Mouse (Mus musculus) CD4-positive, CD25-positive, alpha-beta regulatory T cell, adult 9 weeks (primary cell): ENCODE results near the gene Atp1b4. TPM values are rescaled to one million over a fixed set of nuclear protein-coding genes. Genes with fewer than 3 reads are reported as not detected.

Experiments
- polyA plus RNA-seq: library from polyadenylated mRNA; unstranded; fragments of 100-300 nt; shearing (Covaris generic); gene quantifications from one replicate; pipeline ENCODE4 v1.2.1, GENCODE M21; 2017

Gene Atp1b4
- polyA plus RNA-seq: not detected

DNA sequence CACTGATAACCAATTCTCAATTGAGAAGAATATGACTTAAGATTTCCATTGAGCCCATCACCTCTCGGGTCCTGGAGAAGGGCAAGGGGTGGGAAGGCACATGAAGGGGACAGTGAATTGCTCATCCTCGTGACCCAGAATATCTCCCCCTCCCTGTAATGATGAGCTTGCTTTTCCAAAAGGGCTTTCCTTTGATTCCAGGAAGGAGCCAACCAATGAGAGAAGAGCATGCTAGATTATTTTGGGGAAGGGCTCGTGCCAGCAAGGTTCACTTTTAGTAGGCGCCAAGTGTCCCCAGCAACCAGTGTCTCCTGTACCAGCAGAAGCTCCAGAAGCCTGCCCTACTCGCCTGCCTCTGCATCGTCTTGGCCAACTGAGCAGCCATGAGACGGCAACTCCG is at the start of gene Atp1b4:
Atp1b4 (plus strand) TSS at position 301 of the 400 bp plus-strand sequence.

Other genes with a start within 250 kb of the Atp1b4 start
- not detected for gene Rhox10, start 249.7 kb upstream of the Atp1b4 start, polyA plus RNA-seq
- not detected for gene Rhox11, start 231.0 kb upstream of the Atp1b4 start, polyA plus RNA-seq
- gene Rhox12, start 205.3 kb upstream of the Atp1b4 start, polyA plus RNA-seq: not detected
- not detected for gene Rhox13, start 195.0 kb upstream of the Atp1b4 start, polyA plus RNA-seq
- gene Zbtb33, start 126.4 kb upstream of the Atp1b4 start, polyA plus RNA-seq: 1.3 TPM
- 1.1 TPM for gene Tmem255a, start 63.7 kb upstream of the Atp1b4 start, polyA plus RNA-seq
- gene Lamp2, start 140.3 kb downstream of the Atp1b4 start, polyA plus RNA-seq: 66.3 TPM